Comparison of ENCODE assay signal across 8 mouse cellular contexts in genomic region chr4:41755338-41756305, GRCm38 (mm10). TPM values are rescaled to one million over a fixed set of nuclear protein-coding genes. Genes with fewer than 3 reads are reported as not detected.
DNase-seq lines count a peak whose midpoint lies in the region; ATAC-seq and TF ChIP-seq lines count a peak whose summit lies in the region.

TSS of gene Sigmar1 (minus strand) at chr4:41756157.

- H3K9me3 ChIP-seq in G1E (replicated peaks): no peaks in the 10 kb centered on the region
- no peaks in the 10 kb centered on the region for H3K9me3 ChIP-seq in forebrain, postnatal 0 days (ENCODE audit: low read length)
- H3K9me3 ChIP-seq in neural tube, embryonic 15.5 days (replicated peaks): no peaks in the 10 kb centered on the region

- TF ChIP-seq CTCF in G1E (IDR thresholded peaks at IDR 0.05; ENCODE audit: low read depth, low read length): peak; percentile 54
- peak; percentile 91 for TF ChIP-seq CTCF in forebrain, postnatal 0 days (IDR thresholded peaks at IDR 0.05; ENCODE audit: low read depth)
- peak; percentile 92 for TF ChIP-seq CTCF in layer of hippocampus, adult 2 months (conservative IDR thresholded peaks at IDR 0.05)
- peak; percentile 84 for TF ChIP-seq CTCF in lung, adult 2 months (IDR thresholded peaks at IDR 0.05; ENCODE audit: insufficient read depth, low read length)

- TF ChIP-seq POLR2A in lung, adult 2 months (IDR thresholded peaks at IDR 0.05; ENCODE audit: borderline replicate concordance, extremely low read depth, low read depth, low read length): peak; percentile 72; the same call in 1 of the 2 replicates

- H3K4me3 ChIP-seq in G1E (ENCODE audit: low read depth, low read length): peak within 1 kb of the TSS; percentile 89
- peak within 1 kb of the TSS; percentile 74 for H3K4me3 ChIP-seq in forebrain, postnatal 0 days (ENCODE audit: low read depth, low read length)
- peak within 1 kb of the TSS; percentile 88 for H3K4me3 ChIP-seq in layer of hippocampus, adult 2 months
- peak within 1 kb of the TSS; percentile 91 for H3K4me3 ChIP-seq in lung, adult 2 months (replicated peaks; ENCODE audit: extremely low read depth, low read depth, low read length)
- H3K4me3 ChIP-seq in neural tube, embryonic 15.5 days (replicated peaks): peak within 1 kb of the TSS; percentile 78

- H3K9ac ChIP-seq in forebrain, postnatal 0 days: peak within 1 kb of the TSS; percentile 80
- H3K9ac ChIP-seq in neural tube, embryonic 15.5 days (replicated peaks): peak within 1 kb of the TSS; percentile 84

- peak; percentile 95 for DNase-seq in G1E (ENCODE audit: low spot score)
- peak; percentile 83 to 90 for DNase-seq in cerebellum, adult 18-20 months
- DNase-seq in forebrain, postnatal 0 days: peak; percentile 86
- DNase-seq in heart, postnatal 36 days: peak; percentile 84 to 89
- DNase-seq in layer of hippocampus, adult 2 months (ENCODE audit: low spot score in 2 of 2): peak; percentile 76 to 77
- DNase-seq in lung, adult 2 months: peak; percentile 91
- DNase-seq in testis, postnatal 10 days (ENCODE audit: low spot score): peak; percentile 90

- intact Hi-C loops in heart, postnatal 36 days (cut with DNase I): loop anchor here (2.0 kb wide), 1 partner anchor 19 kb away; the partner anchor contains the start of gene Ccl27a

- peak within 1 kb of the TSS; percentile 82 for H3K27ac ChIP-seq in forebrain, postnatal 0 days (ENCODE audit: low read depth, low read length)
- peak within 1 kb of the TSS; percentile 95 for H3K27ac ChIP-seq in layer of hippocampus, adult 2 months
- peak within 1 kb of the TSS; percentile 87 for H3K27ac ChIP-seq in neural tube, embryonic 15.5 days (replicated peaks)

- under 1% methylated on average over 57 of the region's 57 CpGs for WGBS in forebrain, postnatal 0 days
- under 1% methylated on average over 57 of the region's 57 CpGs for WGBS in lung, adult 2 months
- under 1% methylated on average over 57 of the region's 57 CpGs for WGBS in neural tube, embryonic 15.5 days

- ATAC-seq in G1E (ENCODE audit: extremely low read depth, insufficient number of reproducible peaks, low FRiP score, poor library complexity, severe bottlenecking): peak; percentile 74
- ATAC-seq in forebrain, postnatal 0 days: peak; percentile 76
- ATAC-seq in neural tube, embryonic 15.5 days (ENCODE audit: low FRiP score): peak; percentile 85

- peak within 1 kb of the TSS; percentile 93 for H3K4me2 ChIP-seq in forebrain, postnatal 0 days (ENCODE audit: low read depth)
- H3K4me2 ChIP-seq in neural tube, embryonic 15.5 days: peak within 1 kb of the TSS; percentile 95

- H3K27me3 ChIP-seq in G1E (ENCODE audit: insufficient read depth, low read length): no peaks in the 10 kb centered on the region
- no peaks in the 10 kb centered on the region for H3K27me3 ChIP-seq in forebrain, postnatal 0 days (ENCODE audit: insufficient read depth, low read length)
- H3K27me3 ChIP-seq in neural tube, embryonic 15.5 days (replicated peaks): no peaks in the 10 kb centered on the region

- peaks cover 43% of the 10 kb centered on the region for H3K4me1 ChIP-seq in G1E (ENCODE audit: insufficient read depth, low read depth, low read length)
- H3K4me1 ChIP-seq in forebrain, postnatal 0 days (ENCODE audit: insufficient read depth): 0 out of 2 replicates have a peak, but pooled peaks cover 4% of the 10 kb centered on the region
- H3K4me1 ChIP-seq in lung, adult 2 months (ENCODE audit: control insufficient read depth, insufficient read depth, low read length): peaks cover 4% of the 10 kb centered on the region; the same call in 1 of the 2 replicates
- H3K4me1 ChIP-seq in neural tube, embryonic 15.5 days: peaks cover 29% of the 10 kb centered on the region

- H3K36me3 ChIP-seq in G1E (replicated peaks): peaks cover 41% of the 10 kb centered on the region
- H3K36me3 ChIP-seq in forebrain, postnatal 0 days (ENCODE audit: insufficient read depth): no peaks in the 10 kb centered on the region
- H3K36me3 ChIP-seq in neural tube, embryonic 15.5 days: peaks cover 7% of the 10 kb centered on the region; the same call in 1 of the 2 replicates

RNA-seq across cellular contexts. Expression of gene Sigmar1, which starts in this region (rescaled TPM):
- 53.4 and 57.8 TPM in 2 replicates for total RNA-seq in G1E (2014; fragmentation: Nextera tagmentation)
- total RNA-seq in G1E (2017): 36.0 and 39.1 TPM in 2 replicates
- polyA plus RNA-seq in G1E (2012): 32.8 and 54.3 TPM in 2 replicates
- 28.4 and 29.8 TPM in 2 replicates for total RNA-seq in forebrain, postnatal 0 days (2014; rRNA removed)
- polyA plus RNA-seq in forebrain, postnatal 0 days (2015; fragmentation: Nextera tagmentation; extraction: Ambion mirVana): 32.0 and 39.7 TPM in 2 replicates
- 10 to 100 TPM; 19.7 to 23.5 TPM for total RNA-seq in heart, postnatal 36 days (2021)
- total RNA-seq in layer of hippocampus, adult 2 months (2021): 10 to 100 TPM; 40.4 to 42.9 TPM
- 70.9 and 83.3 TPM in 2 replicates for polyA plus RNA-seq in lung, adult 2 months (2012; rRNA removed)
- 92.1 and 97.3 TPM in 2 replicates for polyA plus RNA-seq in neural tube, embryonic 15.5 days (2015; fragmentation: Nextera tagmentation; extraction: Ambion mirVana)

Comparison
In these comparisons a context has a peak if more than half of its experiments do, and no peak if none do; other contexts are left out.
1. Peak in every context shown above with its lines: DNase-seq, ATAC-seq, H3K4me3 ChIP-seq and H3K27ac ChIP-seq.